Mouse (Mus musculus) frontal cortex, postnatal 10 days (tissue): ENCODE results near the gene Taf4.

Experiments
- DNase-seq, 2 experiments: peaks; one replicate each; pipeline ENCODE4 v3.0.0; 2022; ENCODE audit warnings: low spot score in 2 of 2, mixed read lengths in 1 of 2

The Taf4 gene

DNA sequence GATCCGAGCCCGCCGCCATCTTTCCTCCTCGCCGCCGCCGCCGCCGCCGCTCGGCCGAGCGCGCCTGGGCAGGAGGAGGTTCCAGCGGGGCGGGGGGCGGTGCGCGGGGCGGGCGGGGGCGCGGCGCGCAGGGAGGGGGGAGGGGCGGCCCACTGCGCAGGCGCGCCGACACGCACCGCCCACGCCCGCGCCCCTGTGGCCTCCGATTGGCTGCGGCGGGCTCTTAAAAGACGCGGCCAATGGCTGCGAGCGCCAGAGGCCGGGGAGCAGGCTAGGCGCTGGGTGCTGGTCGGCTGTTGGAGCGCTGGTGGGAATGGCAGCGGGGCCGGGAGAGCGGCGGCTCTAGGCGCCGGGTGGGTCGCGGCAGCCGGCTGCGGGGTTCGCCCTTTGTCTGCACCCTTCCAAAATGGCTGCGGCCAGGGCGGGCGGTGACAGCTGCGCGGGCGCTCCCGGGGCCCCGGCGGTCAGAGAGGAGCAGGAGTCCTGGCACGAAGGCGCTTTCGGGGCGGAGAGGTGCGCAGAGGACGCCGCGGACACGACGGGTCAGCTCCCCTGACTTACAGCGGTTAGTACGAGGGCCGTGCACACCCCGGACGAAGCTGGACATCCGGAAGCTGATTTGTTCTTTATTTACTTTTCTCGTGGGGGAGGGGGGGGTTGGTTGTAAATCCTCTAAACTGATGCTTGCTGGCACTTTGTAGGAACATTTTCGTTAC lies at the start of gene Taf4:
Taf4 (minus strand) TSS at position 19 of the 716 bp plus-strand sequence.
- DNase-seq = peak; percentile 75 to 90

DNA sequence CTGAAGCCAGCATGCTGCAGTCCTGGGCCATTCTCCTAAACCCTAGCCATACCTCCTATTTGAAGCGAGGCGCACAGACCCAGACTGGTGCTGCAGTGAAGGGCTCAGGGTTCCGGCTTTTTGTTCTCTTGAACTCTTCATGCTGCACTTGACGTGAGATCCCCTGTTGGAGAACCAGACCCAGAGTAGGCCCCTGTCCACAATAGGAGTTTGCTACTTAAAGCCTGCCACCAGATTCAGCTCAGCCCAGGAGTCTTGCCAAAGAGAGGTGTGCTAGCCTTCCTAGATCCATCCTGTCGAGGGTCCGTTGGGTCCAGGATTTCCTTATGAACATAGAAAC lies 49.4 kb upstream of the Taf4 start:
- no peak for DNase-seq

- peak in 1 of 2 experiments; percentile 65 for DNase-seq
Measured at GRCm38 (mm10) chr2:180025135-180025860, 48.9 kb upstream of the Taf4 start.

GRCm38 (mm10) chr2:180024401-180025098 lies 48.1 kb upstream of the Taf4 start, which contains the start of gene Lsm14b:
Gene Lsm14b (plus strand): TSS chr2:180024987.
- peak; percentile 98 to 99 for DNase-seq

DNA sequence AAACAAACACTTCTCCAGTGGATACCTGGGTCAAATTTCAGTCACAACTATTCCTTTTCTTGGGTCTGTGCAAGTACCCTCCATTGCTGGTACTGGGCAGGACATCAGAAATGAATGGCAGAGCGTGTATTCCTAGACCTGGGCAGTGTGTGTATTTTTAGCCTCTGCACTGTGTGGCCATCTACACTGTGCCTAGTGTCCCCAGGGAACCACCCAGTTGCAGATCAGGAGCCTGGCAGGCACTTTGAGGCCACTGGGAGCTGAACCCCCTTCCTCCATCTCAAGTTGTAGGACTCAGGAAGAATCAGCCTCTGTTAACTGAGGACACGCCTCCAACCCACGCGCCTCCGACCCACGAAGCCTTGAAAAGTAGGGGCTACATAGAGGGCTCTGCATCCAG lies 46.3 kb upstream of the Taf4 start:
- DNase-seq = no peak

- no peak for DNase-seq
Measured at GRCm38 (mm10) chr2:180020919-180021318, 44.5 kb upstream of the Taf4 start.

DNA sequence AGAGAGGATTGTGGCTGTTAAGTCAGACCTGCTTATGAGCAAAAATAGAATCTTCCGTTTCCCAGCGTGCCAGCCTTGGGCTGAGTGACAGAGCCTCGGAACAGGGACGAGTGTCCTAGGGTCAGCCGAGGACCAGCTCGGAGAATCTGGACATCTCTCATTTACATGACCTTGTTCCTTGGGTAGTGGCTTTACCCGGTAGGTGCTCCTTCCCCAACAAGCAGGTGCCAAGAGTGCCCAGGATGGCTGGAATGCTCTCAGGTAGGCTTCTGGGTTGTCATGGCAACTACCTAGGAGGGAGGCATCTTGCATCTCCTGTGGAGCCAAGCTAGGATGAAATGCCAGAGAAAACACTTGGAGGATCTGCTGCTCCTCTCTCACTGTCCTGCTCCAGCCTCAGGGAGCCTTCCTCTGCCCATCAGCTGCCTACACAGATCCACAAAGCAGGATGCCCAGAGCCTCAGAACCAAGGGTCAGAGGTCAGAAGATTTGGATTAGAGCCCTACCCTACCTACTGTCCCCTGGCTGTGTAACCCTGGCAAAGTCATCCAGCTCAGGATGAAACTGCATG lies 43.7 kb upstream of the Taf4 start:
- DNase-seq = no peak

- DNase-seq = no peak
Measured at GRCm38 (mm10) chr2:180018573-180018972, 42.1 kb upstream of the Taf4 start.

GRCm38 (mm10) chr2:180017632-180018031 lies 41.2 kb upstream of the Taf4 start:
- no peak for DNase-seq

DNA sequence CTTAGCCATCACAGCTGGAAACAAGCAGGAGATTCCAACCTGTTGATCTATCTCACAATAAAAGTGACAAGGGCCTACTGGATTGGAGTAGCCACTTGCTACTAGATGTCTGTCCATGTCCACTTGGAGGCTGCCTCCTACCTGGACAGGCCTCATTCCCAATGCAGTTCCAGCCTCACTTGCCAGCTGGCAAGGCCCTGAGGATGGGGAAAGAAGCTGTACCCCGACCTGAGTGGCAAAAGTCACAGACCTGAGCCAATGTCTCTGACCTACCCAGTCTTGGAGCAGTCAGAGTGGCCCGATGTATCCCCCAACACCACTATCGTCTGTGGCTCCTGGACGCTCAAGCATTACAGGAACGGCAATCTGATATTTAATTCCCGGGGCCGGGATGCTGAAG lies 37.2 kb upstream of the Taf4 start:
- no peak for DNase-seq

DNA sequence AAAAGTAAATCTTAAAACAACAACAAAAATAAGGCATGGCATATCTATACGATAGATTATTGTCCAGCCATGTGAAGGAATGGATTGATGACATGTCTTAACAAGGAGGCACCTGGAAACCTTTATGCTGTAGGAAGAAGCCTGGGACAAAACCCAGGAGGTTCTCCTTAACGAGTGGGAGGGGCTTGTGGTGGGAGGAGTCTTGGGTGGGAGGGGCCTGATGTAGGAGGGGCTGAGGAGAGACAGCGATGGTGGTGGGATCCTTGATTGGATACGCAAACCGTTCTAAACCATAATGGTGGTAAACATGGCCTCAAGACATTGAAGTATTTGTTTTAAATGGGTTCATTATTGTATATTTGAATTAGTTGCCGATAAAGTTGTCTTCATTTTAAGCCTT lies 34.9 kb upstream of the Taf4 start:
- no peak for DNase-seq

DNA sequence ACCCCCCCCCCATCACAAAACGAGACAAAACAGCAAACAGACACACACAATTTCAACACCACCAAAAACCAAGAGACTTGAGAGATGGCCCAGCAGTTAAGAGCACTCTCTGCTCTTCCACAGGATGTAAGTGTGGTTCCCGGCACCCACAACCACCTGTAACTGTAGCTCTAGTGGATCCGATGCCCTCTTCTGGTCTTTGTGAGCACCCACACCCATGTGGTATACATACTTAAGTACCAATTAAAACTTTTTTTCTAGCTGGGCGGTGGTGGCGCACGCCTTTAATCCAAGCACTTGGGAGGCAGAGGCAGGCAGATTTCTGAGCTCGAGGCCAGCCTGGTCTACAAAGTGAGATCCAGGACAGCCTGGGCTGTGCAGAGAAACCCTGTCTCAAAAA lies 34.2 kb upstream of the Taf4 start:
- DNase-seq = no peak

- no peak for DNase-seq
Measured at GRCm38 (mm10) chr2:180006352-180007017, 30.0 kb upstream of the Taf4 start.

- DNase-seq = no peak
Measured at GRCm38 (mm10) chr2:180005656-180006351, 29.4 kb upstream of the Taf4 start.

- DNase-seq = no peak
Measured at GRCm38 (mm10) chr2:180001635-180002034, 25.2 kb upstream of the Taf4 start.

DNA sequence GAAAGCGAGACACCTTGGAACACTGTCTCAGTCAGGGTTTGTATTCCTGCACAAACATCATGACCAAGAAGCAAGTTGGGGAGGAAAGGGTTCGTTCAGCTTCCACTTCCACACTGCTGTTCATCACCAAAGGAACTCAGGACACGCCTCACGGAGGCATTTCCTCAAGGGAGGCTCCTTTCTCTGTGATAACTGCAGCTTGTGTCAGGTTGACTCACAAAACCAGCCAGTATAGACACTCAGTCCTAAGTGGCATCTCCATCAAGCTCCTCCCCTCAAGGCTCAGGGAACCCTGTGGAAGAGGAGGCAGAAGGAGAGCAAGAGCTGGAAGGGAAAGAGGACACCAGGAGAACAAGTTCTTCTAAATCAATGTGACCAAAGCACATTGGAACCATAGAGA lies 22.0 kb upstream of the Taf4 start:
- DNase-seq = no peak

DNA sequence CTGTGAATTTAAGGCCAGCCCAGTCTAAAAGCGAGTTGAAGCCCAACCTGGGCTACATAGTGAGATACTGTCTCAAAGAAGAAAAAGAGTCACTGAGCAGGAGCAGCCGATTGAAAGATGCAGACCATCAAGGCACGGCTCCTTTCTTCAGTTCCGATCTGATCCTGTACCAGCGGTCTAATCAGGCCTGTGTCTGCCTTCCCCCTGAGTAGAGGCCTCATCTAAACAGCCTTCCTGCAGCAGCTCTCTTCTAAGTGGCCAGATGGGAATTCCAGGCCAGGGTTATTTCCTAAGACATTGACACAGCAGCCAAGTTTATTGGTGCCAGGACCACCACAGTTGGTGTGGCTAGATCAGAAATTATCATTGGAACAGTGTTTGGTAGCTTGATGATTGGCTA lies 16.6 kb upstream of the Taf4 start:
- no peak for DNase-seq

GRCm38 (mm10) chr2:179989098-179989497 lies 12.7 kb upstream of the Taf4 start:
- DNase-seq = no peak

GRCm38 (mm10) chr2:179986437-179987022 lies 10.1 kb upstream of the Taf4 start:
- no peak for DNase-seq

DNA sequence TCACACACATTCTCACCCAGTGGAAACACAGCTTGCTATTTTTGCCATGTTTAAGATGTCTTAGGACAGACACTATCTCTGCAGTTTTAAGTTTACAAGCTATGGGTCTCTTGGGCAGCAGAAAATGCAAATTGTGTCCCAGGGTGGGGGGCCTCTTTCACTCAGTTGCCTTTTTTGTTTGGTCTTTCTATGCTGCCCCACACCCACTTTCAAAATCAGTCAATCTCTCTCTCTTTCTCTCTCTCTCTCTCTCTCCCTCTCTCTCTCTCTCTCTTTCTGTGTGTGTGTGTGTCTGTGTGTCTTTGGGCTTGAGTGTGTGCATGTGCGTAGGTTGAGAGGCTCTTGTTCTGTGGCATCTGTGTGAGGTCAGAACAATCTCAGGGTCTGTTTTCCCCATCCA lies 9.2 kb upstream of the Taf4 start:
- DNase-seq = no peak

DNA sequence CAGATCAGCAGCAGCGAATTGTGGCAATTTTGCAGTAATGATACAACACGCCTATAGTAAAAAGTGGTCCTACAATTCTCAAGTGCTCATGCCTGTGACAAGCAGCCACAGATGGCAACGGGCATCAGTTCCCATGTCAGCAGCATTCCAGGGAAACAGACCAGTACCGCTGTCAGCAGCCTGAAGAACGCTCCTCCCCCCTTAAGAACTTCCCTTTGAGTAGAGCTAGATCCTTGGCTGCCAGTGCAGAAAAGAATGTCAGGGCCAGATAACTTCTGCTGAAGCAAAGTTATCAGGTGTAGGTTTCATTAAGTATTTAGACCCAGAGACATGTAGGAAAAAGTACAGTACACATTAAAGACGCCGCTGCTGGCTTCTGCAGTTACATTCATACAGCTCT lies 8.4 kb upstream of the Taf4 start:
- DNase-seq = no peak
